Mouse (Mus musculus): ENCODE measurements around the gene Pxk. TPM values are rescaled to one million over a fixed set of nuclear protein-coding genes. Genes with fewer than 3 reads are reported as not detected.

Pxk gene
- 6.7 and 13.2 TPM in 2 replicates for total RNA-seq (2014; fragmentation: Nextera tagmentation)
- 4.1 and 4.8 TPM in 2 replicates for total RNA-seq (2017)

DNA sequence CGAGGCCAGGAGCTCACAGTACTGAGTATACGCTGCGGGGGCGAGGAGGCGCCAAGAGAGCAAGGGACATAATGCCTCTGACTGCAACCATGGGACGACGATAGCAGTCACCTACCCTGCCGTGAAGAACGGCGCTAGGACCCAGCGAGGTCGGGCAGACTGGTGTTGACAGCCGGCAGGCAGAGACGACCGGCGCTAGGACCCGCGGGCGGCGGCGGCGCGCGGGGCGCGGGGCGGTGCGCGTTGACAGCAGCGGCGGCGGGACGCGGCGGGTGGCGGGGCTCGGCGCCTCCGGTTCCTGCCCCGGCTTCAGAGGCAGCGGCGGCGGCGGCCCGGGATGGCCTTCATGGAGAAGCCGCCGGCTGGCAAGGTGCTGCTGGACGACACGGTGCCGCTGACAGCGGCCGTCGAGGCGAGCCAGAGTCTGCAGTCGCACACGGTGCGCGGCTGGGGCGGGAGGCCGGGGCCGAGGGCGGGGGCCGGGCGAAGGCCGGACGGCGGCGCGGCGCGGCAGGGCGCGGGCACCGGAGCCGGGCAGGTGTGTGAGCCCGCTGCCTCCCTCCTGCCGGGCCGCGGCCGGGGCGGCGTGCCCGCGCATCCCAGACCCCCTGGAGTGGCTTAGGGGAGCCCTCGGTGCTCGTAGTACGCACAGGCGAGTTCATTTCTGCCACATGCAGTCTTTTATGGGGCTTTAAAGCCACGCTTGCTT is at the start of gene Pxk:
Gene Pxk (plus strand): TSS at position 234 of the 709 bp plus-strand sequence.
- peak; percentile 93 for ATAC-seq (replicated peaks; ENCODE audit: low FRiP score, low TSS enrichment, poor library complexity, severe bottlenecking)

DNA sequence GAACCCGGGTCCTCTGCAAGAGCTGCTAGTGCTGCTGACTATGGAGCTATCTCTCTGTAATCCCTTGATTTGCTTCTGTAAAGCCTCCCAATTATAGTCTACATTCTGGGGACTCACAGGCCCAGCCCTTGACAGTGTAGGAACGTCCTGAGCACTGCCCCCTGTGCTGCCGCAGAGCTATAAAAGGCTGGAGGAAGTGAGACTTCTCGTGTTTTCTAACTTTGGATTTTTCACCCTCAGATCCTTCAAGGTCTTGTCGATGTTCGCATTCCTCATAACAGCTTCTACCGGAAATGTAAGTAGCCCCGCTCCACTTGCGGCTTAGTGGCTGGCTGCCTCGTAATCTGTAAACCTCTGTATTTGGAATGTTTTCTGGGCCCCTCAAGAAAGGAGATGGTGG is 48.7 kb upstream of the Pxk start:
- ATAC-seq (replicated peaks; ENCODE audit: low FRiP score, low TSS enrichment, poor library complexity, severe bottlenecking), result no peak

DNA sequence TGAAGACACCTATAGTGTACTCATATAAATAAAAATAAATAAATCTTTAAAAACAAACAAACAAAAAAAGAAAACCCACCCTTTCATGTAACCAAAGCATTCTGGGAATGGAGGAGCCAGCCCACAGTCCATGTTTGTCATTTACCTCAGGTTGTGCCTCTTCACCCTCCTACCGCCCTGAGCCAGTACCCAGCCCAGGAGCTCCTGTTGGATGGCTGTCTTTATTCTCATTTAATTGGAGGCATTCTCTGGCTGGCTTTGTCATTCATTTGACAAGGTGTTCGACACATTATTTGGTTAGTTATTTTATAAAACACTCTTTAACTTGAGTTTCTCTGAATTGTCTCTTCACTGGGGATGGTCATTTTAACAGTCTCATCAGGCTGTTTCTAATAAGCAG is 46.1 kb upstream of the Pxk start:
- no peak for ATAC-seq (replicated peaks; ENCODE audit: low FRiP score, low TSS enrichment, poor library complexity, severe bottlenecking)

DNA sequence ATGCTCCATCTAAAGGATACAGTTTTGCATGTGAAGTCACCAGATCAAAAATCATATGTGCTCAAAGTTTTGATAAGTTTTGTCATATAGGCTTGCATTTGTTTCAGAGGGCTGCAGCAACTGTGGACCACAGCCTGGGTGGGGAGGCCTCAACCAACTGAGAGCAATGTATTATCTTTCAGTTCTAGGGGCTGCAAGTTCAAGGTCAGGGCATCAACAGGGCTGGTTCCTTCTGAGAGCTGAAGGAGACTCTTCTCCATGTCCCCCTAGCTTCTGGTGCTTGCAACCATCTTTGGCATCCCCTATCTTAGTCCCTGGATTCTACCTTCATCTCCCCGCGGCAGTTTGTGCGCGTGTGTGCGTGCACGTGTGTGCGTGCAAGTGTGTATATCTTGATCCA is 45.4 kb upstream of the Pxk start:
- no peak for ATAC-seq (replicated peaks; ENCODE audit: low FRiP score, low TSS enrichment, poor library complexity, severe bottlenecking)

DNA sequence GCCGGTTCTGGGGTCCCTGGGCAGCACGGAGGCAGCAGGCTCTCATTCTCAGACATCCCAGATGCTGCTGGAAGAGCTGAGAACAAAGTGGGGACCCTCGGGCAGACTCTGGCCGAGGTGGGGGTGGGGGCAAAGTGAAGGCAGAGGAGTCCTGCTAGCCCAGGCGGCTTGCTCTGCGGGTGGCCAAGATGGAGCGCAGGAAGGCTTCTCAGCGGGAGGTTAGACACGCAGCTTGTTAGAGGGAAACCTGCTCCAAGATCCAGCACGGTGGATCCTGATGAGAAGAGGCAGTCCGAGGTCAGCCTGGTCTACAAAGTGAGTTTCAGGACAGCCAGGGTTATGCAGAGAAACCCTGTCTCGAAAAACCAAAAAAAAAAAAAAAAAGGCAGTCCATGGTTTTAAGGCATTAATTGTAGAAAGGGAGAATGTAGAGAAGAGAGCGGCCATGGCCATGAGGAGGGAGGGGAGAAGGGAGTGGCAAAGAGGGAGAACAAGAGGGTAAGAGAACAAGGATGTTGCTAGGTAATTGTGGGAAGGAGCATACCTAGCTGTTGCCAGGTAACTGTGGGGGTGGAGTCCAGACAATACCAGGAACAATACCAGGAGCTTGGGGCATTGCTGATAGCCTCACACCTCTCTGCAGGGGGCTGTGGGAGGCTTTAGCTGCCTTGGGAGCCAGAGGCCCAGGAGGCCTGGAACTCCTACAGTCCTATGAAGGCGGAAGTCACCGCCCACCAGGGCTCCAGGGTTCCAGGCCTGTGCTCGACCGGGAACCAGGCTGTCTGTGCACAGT is 43.5 kb upstream of the Pxk start:
- ATAC-seq (replicated peaks; ENCODE audit: low FRiP score, low TSS enrichment, poor library complexity, severe bottlenecking), result no peak

DNA sequence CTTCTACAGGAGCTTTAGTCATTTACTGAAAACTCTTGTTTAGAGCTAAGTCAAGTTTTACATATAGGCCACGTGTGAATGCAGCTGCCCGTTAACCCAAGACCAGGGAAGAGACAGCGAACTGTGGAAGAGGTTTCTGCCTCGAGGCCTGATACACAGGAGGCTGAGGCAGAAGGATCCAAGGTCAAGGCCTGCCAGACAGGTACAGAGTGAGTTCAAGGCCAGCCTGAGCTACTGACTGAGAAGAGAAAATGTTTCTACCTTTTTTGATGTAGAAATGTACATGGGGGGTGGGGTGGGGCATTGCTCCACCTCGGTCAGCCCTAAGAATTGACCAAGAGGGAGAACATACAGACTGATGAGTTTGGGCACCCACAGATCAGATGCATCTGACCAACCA is 41.9 kb upstream of the Pxk start:
- no peak for ATAC-seq (replicated peaks; ENCODE audit: low FRiP score, low TSS enrichment, poor library complexity, severe bottlenecking)

DNA sequence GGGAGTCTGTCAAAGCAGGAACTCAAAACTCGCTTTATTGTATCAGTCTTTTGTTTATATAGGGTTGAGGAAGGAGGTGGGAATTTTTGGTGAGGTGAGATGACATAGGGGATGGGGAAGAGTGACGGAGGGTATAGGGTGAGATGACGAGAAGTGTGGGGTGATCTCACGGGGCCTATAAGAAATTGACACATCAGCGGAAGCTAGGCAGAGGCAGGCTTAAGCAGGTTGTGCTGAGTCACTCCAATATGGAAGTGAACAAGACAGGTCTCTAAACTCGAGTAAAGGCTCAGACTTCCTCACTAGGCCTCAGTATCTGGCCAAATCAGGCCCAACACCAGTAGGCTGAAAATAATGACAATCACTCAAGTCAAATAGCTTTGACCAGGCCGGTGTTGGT is 38.1 kb upstream of the Pxk start:
- ATAC-seq (replicated peaks; ENCODE audit: low FRiP score, low TSS enrichment, poor library complexity, severe bottlenecking), result no peak

DNA sequence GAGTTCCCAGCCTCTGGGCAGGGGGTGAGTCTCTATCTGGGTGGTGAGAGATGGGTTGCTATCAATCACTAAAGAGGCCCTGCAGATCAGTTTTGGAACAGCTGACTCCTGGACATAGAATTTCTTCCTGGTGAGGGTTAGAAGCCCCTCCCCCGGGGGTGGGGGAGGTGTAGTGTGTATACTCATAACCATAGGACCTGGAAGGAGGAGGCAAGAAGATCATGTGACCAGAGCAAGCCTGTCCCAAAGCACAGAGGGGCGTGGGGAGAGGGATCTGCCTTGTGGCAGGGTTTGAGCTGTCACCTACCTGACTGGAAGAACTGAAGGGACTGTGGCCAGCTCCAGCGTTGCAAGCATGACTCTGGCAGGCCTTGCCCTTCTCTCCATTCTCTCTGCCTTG is 35.9 kb upstream of the Pxk start:
- no peak for ATAC-seq (replicated peaks; ENCODE audit: low FRiP score, low TSS enrichment, poor library complexity, severe bottlenecking)

DNA sequence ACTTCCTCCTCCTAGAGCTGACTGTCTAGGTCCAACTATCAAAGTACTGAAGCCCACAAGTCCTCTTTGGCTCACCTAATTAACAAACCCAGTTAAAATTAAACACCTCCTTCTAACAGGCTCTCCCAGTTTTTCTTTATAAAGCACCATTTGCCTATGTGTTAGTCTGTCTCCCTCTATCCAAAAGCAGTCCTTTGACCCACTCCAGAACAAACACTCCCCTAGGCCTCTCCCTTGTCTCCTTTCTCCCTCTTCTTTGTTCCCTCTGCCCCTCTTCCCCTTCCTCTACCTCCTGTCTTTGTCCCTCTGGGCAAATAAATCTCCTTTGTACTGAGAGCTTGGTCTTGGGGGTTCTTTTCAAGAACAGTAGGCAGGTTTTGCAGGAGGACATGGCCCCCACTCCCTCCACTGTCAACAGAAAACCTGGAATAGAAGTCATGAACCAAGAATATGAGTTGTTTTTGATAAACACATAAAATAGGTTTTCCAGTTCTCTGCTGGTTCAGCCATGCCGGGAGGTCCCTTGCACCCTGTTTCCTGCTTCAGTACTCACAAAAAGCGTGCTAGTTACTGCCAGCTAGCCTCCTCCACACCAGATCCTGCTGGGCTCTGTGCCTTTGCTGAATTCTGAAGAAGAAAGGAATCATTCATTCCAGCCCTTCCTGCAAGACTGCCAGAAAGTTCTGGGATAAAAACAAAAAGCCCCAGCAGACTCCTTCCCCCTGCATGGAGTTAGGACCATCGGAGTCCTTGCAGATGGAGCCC is 35.3 kb upstream of the Pxk start:
- no peak for ATAC-seq (replicated peaks; ENCODE audit: low FRiP score, low TSS enrichment, poor library complexity, severe bottlenecking)

DNA sequence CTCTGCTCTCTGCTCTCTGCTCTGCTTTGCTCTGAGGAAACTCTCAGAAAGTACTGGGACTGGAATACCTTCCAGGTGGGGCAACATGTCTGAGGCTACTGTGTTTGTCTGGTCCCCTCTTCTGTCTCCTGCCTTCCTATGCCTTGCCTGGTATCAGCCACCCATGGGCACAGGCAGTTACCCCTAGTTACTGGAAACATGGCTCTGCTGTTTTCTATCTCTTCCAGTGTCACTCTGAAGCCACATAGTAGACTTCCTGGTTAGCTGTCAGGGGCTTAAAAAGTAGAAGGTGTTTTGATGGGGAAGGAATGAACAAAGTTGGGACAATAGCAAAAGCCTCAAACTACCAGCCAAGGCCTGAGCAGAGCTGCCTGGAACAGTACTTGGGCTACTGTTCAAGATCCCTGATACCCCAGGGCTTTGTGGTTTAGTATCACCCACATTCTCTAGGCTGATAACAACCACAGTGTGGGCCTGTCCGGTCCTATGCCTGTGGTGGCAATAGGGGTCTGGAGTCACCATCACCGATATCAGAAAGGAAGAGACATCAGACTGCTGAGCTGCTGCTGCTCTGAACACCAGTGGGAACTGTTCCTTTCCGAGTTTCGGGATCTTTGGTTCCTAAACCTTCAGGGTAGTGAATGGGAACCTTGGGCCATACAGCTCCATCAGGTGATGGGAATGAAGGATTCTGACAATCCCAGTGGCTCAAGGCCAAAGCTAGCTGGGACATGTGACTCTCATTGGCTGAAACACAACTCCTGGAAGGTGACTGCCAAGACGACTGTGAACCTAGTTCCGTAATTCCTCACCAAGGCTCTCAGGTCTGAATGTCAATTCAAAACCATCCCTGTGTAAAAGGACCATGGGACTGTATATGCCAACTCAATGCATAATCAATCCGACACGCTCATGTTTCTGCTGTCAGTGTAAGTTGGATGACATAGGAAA is 33.9 kb upstream of the Pxk start:
- ATAC-seq (replicated peaks; ENCODE audit: low FRiP score, low TSS enrichment, poor library complexity, severe bottlenecking), result peak; percentile 91

DNA sequence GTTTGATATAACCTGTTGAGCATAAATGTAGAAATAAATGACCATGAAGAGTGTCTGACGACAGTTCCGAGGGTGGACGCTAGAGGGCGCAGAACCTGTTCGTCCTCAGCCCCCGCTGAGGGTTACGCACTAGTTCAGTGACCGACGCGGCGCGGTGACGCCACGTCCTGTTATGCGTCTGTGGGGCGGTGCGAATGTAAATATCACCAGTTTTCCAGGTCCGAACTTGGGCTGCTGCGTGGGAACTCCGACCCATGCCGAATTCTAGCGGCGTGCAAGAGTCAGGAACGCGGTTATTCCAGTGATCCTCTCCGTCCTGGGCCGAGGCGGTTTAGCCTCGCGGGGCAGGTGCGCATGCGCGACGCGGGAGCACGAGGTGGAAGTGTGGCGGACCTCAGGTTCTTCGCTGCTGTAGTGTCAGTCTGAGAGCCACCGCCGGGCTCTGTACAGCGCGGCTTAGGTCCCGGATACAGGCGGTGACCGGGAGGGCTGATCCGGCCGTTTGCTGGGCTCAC is 17.8 kb upstream of the Pxk start, which contains the start of gene Rpp14:
Gene Rpp14 (plus strand): TSS at position 203 of the 515 bp plus-strand sequence.
- ATAC-seq (replicated peaks; ENCODE audit: low FRiP score, low TSS enrichment, poor library complexity, severe bottlenecking), result peak; percentile 98

DNA sequence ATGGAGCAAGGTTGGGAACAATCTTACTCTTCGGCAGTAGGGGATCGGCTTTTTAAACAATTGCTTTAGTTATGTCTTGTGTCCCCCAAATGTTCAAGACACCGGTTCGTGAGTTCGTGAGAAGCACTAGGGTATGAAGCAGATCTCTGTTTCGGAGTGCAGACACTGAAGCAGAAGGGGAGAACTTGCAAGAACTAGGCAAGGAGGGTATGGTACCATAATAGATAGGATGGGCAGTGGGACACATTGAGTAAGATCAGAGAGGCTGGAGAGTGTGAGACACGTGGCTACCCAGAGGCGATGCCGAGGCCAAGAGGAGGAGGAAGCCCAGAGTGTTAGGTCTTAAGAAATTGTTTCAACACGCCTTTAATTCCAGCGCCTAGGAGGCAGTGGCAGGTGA is 17.3 kb upstream of the Pxk start:
- ATAC-seq (replicated peaks; ENCODE audit: low FRiP score, low TSS enrichment, poor library complexity, severe bottlenecking), result peak; percentile 70

DNA sequence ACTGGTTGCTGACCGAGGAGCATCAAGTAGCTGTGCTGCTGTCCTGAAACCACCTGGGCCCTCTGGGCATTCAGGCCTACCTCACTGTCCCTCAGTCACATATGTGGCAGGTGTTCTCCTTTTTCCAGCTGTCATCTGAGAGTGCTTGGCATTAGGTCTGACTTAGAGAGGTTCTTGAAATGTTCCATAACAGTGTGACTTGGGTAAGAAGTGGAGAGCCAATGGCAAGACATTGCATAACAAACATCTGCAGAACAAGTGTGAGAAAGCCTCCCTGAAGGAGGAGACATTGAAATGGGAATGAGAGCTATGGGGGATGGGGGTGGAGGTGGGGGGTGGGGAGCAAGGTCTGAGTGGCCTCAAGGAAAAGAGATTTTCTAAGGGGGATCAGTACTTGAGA is 15.1 kb upstream of the Pxk start:
- ATAC-seq (replicated peaks; ENCODE audit: low FRiP score, low TSS enrichment, poor library complexity, severe bottlenecking), result no peak

DNA sequence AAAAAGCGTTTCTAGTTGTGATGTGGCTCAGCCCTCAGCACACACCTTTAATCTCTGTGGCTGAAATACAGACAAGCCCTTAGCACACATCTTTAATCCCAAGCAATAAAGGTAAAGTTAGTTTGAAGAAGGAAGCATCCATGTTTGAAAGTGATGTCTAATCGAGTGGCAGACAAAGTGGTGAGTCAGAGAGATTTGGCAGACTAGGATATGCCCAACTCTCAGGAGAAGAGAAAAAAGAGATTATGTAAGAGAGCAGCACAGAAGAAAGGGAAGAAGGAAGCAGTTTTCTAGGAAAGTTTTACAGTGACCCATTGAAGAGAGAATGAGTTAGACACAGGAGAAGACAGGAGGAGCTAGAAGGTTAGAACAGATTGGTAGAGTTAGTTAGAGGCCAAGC is 9.0 kb upstream of the Pxk start:
- ATAC-seq (replicated peaks; ENCODE audit: low FRiP score, low TSS enrichment, poor library complexity, severe bottlenecking), result no peak

DNA sequence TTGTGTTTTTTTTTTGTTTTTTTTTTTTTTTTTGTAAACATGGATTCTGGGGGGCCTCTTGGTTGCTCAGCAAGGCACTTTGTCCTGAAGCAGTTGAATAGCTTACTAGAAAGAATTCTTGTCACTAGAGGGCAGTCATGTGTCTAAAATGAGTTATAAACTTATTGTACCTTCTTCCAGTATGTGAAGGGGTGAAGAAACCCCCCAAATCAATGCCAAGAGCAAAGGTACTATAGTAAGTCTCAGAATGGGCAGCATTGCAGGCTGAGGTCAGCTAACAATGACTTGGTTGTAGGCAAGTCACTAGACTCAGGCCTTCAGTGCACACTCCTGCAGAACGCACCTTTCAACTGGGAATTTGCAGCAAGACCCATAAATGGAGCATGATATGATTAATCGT is 5.4 kb upstream of the Pxk start:
- ATAC-seq (replicated peaks; ENCODE audit: low FRiP score, low TSS enrichment, poor library complexity, severe bottlenecking), result 0 out of 2 replicates have a peak, but pooled peaks have one; percentile 51

DNA sequence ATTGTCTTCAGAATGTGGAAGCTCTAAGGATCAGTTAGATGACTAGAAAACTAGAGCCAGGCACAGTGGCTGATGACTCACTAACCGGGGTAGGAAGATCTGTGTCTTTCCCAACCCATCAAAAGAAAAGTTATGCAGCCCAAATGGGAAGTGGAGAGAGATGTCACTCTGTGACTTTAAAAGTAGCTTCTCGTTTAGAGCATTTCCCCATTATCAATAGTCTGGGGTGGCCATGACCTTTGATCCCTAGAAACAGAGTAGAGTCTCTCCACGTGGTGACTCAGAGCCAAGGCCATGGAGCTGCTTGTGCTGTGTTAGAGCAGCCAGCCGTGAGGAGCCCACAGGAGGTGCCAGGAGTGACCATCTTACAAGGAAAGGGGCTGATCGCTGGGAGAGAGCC is 4.6 kb upstream of the Pxk start:
- ATAC-seq (replicated peaks; ENCODE audit: low FRiP score, low TSS enrichment, poor library complexity, severe bottlenecking), result no peak

DNA sequence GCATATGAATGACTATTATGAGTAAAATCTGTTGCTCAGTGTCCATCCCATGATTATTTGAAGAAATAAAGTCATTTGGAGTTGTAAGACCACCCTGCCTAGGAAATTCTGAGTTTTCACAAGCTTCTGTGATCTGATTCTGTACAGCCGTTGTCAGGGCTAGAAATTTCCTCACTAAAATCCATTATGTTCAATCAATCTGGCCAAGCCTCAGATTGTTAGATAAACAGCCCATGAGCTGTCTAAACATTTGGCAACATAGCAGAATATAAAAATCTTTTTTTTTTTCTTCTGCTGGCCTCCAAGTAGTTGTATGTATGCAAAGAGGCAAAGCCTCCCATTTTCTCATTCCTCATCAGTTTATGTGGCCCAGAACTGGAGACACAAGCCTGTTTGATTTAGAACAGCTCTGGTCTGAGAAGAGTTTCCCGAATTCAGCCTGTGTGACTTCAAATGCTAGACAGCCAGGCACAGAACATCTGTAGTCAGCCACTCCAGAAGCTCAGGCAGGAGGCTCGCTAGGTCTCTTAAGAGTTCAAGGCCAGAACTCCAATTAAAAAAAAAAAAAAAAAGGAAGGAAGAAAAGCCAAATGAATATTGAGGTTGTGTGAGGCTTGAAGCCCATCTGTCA is 3.0 kb upstream of the Pxk start:
- no peak for ATAC-seq (replicated peaks; ENCODE audit: low FRiP score, low TSS enrichment, poor library complexity, severe bottlenecking)

DNA sequence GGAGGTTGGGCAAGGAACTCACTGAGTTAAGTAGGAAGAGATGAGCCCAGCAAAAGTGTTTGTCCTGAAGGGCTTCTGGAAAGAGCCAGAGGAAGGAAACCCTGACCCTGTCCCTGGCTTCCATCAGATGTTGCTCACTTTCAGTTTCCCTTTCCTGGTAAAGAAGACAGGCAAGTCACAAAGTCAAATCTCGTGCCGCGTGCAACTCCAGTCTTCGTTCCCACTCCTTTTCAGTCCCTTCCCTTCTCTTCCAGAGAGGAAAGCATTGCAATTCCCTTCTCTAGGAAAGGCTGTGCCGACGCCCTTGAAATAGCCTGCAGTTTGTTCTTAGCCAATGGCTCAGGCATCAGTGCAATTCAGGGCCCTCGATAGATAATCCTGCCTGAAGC is 2.5 kb upstream of the Pxk start:
- no peak for ATAC-seq (replicated peaks; ENCODE audit: low FRiP score, low TSS enrichment, poor library complexity, severe bottlenecking)

DNA sequence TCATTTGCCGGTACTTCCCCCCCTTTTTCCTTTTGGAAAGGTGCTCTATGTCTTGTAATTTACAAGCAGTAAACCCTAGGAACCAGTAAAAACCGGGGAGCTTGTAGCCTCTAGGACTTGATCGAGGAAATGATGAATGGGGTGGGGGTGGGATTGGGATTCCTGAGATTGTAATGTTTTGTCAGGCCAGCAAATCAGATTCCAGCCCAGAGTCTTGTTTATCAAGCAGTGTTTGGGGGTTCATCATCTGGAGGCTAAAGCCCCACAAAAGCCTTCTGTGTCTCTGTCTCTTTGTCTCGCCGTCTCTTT is 630 bp downstream of the Pxk start:
- ATAC-seq (replicated peaks; ENCODE audit: low FRiP score, low TSS enrichment, poor library complexity, severe bottlenecking), result no peak
